In the genomic region with DNA sequence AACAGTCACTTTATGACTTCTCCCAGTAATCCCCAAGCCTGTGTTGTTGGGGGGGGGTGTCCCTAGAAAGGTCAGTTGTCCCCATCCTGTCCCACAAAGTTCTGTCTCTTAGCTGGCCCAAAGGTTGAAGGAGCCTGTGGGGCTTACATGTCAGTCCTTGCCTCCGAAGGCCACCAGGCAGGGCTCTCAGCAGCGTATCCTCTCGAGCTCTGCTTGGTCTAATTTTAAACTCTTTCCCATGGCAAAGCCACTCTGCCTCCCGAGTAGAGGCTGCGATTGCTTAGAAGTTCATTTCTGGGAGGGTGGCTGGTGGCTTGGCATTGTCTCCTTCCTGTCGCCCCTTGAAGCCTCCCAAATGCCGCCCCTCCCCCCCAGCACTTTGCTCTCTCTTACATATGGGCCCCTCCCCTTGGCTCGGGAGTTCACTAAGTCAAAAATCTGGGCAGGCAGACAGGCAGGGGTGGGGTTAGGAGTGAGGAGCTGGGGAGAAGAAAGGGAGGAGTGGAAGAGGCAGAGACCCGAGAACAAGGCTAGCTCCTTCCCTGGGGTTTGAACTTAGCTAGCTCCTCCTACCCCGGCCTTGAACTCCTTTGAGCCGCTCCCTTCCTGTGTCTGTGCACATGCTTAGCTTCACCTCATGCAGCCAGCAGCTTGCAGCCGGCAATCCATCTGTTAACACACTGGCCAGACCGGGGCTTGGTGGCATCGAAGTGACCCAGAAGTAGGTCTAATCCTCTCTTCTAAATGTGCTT, we compare ENCODE assay signal across 9 mouse cellular contexts.
A peak's percentile ranks its signal among the peaks of the same experiment; 100 is the strongest.
DNase-seq lines count a peak whose midpoint lies in the region; ATAC-seq lines count a peak whose summit lies in the region.
"Had no signal": no experiment of that assay in that cellular context is flagged by ENCODE, and none has a peak within 500 bp of the region (broad histone marks: within the 10 kb centered on the region; RNA-seq: fewer than 3 reads in every experiment).

No protein-coding gene starts in this region.

- no peak overlapping the region for H3K4me3 ChIP-seq in hindbrain, embryonic 16.5 days (ENCODE audit: low read length)
- H3K4me3 ChIP-seq in liver, embryonic 12.5 days, result no peak overlapping the region
- no peak overlapping the region for H3K4me3 ChIP-seq in neural tube, embryonic 13.5 days

- peak overlapping the region; percentile 22; the same call in 1 of the 2 replicates for H3K4me2 ChIP-seq in hindbrain, embryonic 16.5 days (ENCODE audit: low read length)
- H3K4me2 ChIP-seq in liver, embryonic 12.5 days, result peak overlapping the region; percentile 26; the same call in 1 of the 2 replicates
- H3K4me2 ChIP-seq in neural tube, embryonic 13.5 days, result peak overlapping the region; percentile 16; the same call in 1 of the 2 replicates

- 15% methylated on average over 14 of the region's 14 CpGs for WGBS in hindbrain, embryonic 16.5 days
- WGBS in liver, embryonic 12.5 days (ENCODE audit: insufficient replicate concordance), result 18% methylated on average over 14 of the region's 14 CpGs
- WGBS in neural tube, embryonic 13.5 days, result 14% methylated on average over 14 of the region's 14 CpGs

- H3K27me3 ChIP-seq in hindbrain, embryonic 16.5 days (replicated peaks; ENCODE audit: control insufficient read depth, insufficient read depth, low read length), result no peaks in the 10 kb centered on the region
- H3K27me3 ChIP-seq in liver, embryonic 12.5 days (replicated peaks), result no peaks in the 10 kb centered on the region
- H3K27me3 ChIP-seq in neural tube, embryonic 13.5 days, result no peaks in the 10 kb centered on the region; the same call in 1 of the 2 replicates

- peak overlapping the region; percentile 34; the same call in 1 of the 2 replicates for H3K27ac ChIP-seq in hindbrain, embryonic 16.5 days (ENCODE audit: low read depth, low read length)
- H3K27ac ChIP-seq in liver, embryonic 12.5 days, result no peak overlapping the region
- no peak overlapping the region for H3K27ac ChIP-seq in neural tube, embryonic 13.5 days (replicated peaks)
- H3K27ac ChIP-seq: macrophage had no signal

- peak; percentile 45 for ATAC-seq in CD4-positive, CD25-positive, alpha-beta regulatory T cell, adult 4 months
- ATAC-seq in hindbrain, embryonic 16.5 days, result peak; percentile 71
- ATAC-seq in liver, embryonic 12.5 days, result no peak
- ATAC-seq in neural tube, embryonic 13.5 days (ENCODE audit: low read depth), result no peak

- peaks cover 39% of the 10 kb centered on the region for H3K4me1 ChIP-seq in hindbrain, embryonic 16.5 days (ENCODE audit: control insufficient read depth, insufficient read depth, low read depth, low read length)
- H3K4me1 ChIP-seq in liver, embryonic 12.5 days, result no peaks in the 10 kb centered on the region; the same call in 1 of the 2 replicates
- H3K4me1 ChIP-seq in neural tube, embryonic 13.5 days (replicated peaks), result peaks cover 63% of the 10 kb centered on the region

- 0 out of 2 replicates have a peak overlapping the region, but pooled peaks have one; percentile 22 for H3K9ac ChIP-seq in hindbrain, embryonic 16.5 days (ENCODE audit: low read depth, low read length)
- no peak overlapping the region for H3K9ac ChIP-seq in liver, embryonic 12.5 days
- H3K9ac ChIP-seq in neural tube, embryonic 13.5 days, result no peak overlapping the region

- DNase-seq in cerebellum, adult 18-20 months, result peak; percentile 25 to 36
- peak; percentile 73 for DNase-seq in gastrocnemius, postnatal 10 days
- peak; percentile 54 for DNase-seq in urinary bladder, postnatal 25 days (ENCODE audit: low spot score)
- no peak for DNase-seq in c-Kit-positive CD71-positive TER-119-positive erythroid progenitor cells, embryonic 14.5 days (ENCODE audit: low spot score)

- no peaks in the 10 kb centered on the region for H3K9me3 ChIP-seq in hindbrain, embryonic 16.5 days (ENCODE audit: control insufficient read depth, low read length)
- no peaks in the 10 kb centered on the region for H3K9me3 ChIP-seq in liver, embryonic 12.5 days (replicated peaks)
- H3K9me3 ChIP-seq in neural tube, embryonic 13.5 days, result no peaks in the 10 kb centered on the region

- no peaks in the 10 kb centered on the region for H3K36me3 ChIP-seq in hindbrain, embryonic 16.5 days (ENCODE audit: control insufficient read depth, insufficient read depth, low read length)
- no peaks in the 10 kb centered on the region for H3K36me3 ChIP-seq in liver, embryonic 12.5 days
- no peaks in the 10 kb centered on the region for H3K36me3 ChIP-seq in neural tube, embryonic 13.5 days

Comparison
In these comparisons a context has a peak if more than half of its experiments do, and no peak if none do; other contexts are left out.
1. ATAC-seq: peak in CD4-positive, CD25-positive, alpha-beta regulatory T cell, adult 4 months (single experiment) and hindbrain, embryonic 16.5 days (single experiment); none in liver, embryonic 12.5 days (single experiment) and neural tube, embryonic 13.5 days (single experiment).
2. Peak in every context shown above with its lines, with median percentiles within 50 percentile points of each other: H3K4me2 ChIP-seq.